Mouse (Mus musculus) bone marrow macrophage, adult 2 months (primary cell): ENCODE data around the gene Zbed6.
"Not testable (repeated sequence)": the region's sequence is repeated elsewhere in the genome, so short reads cannot be mapped to it uniquely, and the experiment has no call there.

Source experiments
- CTCF ChIP-seq: IDR thresholded peaks from 2 replicates; pipeline ENCODE4 v1.5.1; 2012; ENCODE audit warnings: low read depth, mild to moderate bottlenecking, low read length, moderate library complexity
- POLR2A ChIP-seq: IDR thresholded peaks from 2 replicates; pipeline ENCODE4 v1.6.1; 2012; ENCODE audit warnings: mild to moderate bottlenecking, low read depth, low read length, borderline replicate concordance

GRCm38 (mm10) chr1:133701824-133702223 lies 41.1 kb upstream of the Zbed6 start:
- not testable (repeated sequence) for TF ChIP-seq CTCF, POLR2A
